Mouse (Mus musculus): ENCODE results near the gene Ctdnep1. TPM values are rescaled to one million over a fixed set of nuclear protein-coding genes. Genes with fewer than 3 reads are reported as not detected.

The Ctdnep1 gene
- polyA plus RNA-seq, 1 experiment from 2014 or later = 15.2 TPM

GRCm38 (mm10) chr11:69970775-69971174 is 10.2 kb upstream of the Ctdnep1 start:
- no peak overlapping the region for H3K27ac ChIP-seq
- no peak; the same call in 1 of the 2 replicates for ATAC-seq
- WGBS (ENCODE audit: insufficient replicate concordance) = 68% methylated on average over 3 of the region's 3 CpGs

GRCm38 (mm10) chr11:69974907-69975306 is 6.0 kb upstream of the Ctdnep1 start:
- no peak overlapping the region for H3K9ac ChIP-seq
- peaks cover 82% of the 10 kb centered on the region for H3K36me3 ChIP-seq
- no peak overlapping the region for H3K27ac ChIP-seq
- peaks cover 10% of the 10 kb centered on the region for H3K4me1 ChIP-seq
- no peaks in the 10 kb centered on the region for H3K9me3 ChIP-seq (replicated peaks)
- no peaks in the 10 kb centered on the region for H3K27me3 ChIP-seq (replicated peaks)
- no peak overlapping the region for H3K4me3 ChIP-seq
- no peak for ATAC-seq
- H3K4me2 ChIP-seq = no peak overlapping the region
- 86% methylated on average over 2 of the region's 2 CpGs for WGBS (ENCODE audit: insufficient replicate concordance)

More at GRCm38 (mm10) chr11:69970775-69971174, 10.2 kb upstream of the Ctdnep1 start:
- Histone ChIP-seq H3K9ac (no peak overlapping the region), H3K27me3 (replicated peaks) (peaks cover 31% of the 10 kb centered on the region), H3K4me2 (no peak overlapping the region), H3K36me3 (peaks cover 70% of the 10 kb centered on the region), H3K4me3 (no peak overlapping the region), H3K4me1 (peaks cover 17% of the 10 kb centered on the region), H3K9me3 (replicated peaks) (no peaks in the 10 kb centered on the region)

- ATAC-seq = no peak
- Histone ChIP-seq H3K9me3 (replicated peaks) (no peaks in the 10 kb centered on the region), H3K4me3 (no peak overlapping the region), H3K27me3 (replicated peaks) (no peaks in the 10 kb centered on the region), H3K36me3 (peaks cover 72% of the 10 kb centered on the region), H3K4me1 (peaks cover 10% of the 10 kb centered on the region), H3K9ac (no peak overlapping the region), H3K27ac (no peak overlapping the region), H3K4me2 (no peak overlapping the region)
- WGBS (ENCODE audit: insufficient replicate concordance) = 60% methylated on average over 4 of the region's 4 CpGs
These were observed 4.7 kb upstream of the Ctdnep1 start for GRCm38 (mm10) chr11:69976271-69976670.

GRCm38 (mm10) chr11:69979827-69980195 is 1.1 kb upstream of the Ctdnep1 start:
- 1% methylated on average over 16 of the region's 16 CpGs for WGBS (ENCODE audit: insufficient replicate concordance)
- no peaks in the 10 kb centered on the region for H3K9me3 ChIP-seq (replicated peaks)
- peaks cover 34% of the 10 kb centered on the region for H3K4me1 ChIP-seq
- H3K4me2 ChIP-seq = peak overlapping the region; percentile 91
- peaks cover 54% of the 10 kb centered on the region for H3K36me3 ChIP-seq
- ATAC-seq = no peak
- peak overlapping the region; percentile 99 for H3K9ac ChIP-seq
- no peaks in the 10 kb centered on the region for H3K27me3 ChIP-seq (replicated peaks)
- peak overlapping the region; percentile 98 for H3K27ac ChIP-seq
- peak overlapping the region; percentile 99 for H3K4me3 ChIP-seq

- Histone ChIP-seq H3K36me3 (peaks cover 54% of the 10 kb centered on the region), H3K9ac (peak overlapping the region; percentile 99), H3K4me1 (peaks cover 34% of the 10 kb centered on the region), H3K4me3 (peak overlapping the region; percentile 99), H3K4me2 (peak overlapping the region; percentile 91), H3K27ac (peak overlapping the region; percentile 98), H3K27me3 (replicated peaks) (no peaks in the 10 kb centered on the region), H3K9me3 (replicated peaks) (no peaks in the 10 kb centered on the region)
- ATAC-seq = peak; percentile 93
- WGBS (ENCODE audit: insufficient replicate concordance) = under 1% methylated on average over 54 of the region's 60 CpGs
These were observed 488 bp upstream of the Ctdnep1 start for GRCm38 (mm10) chr11:69980196-69981140.

GRCm38 (mm10) chr11:69982225-69982624 is 1.3 kb downstream of the Ctdnep1 start, which contains the start of gene Elp5:
Gene Elp5 (minus strand): TSS chr11:69982517.
- WGBS (ENCODE audit: insufficient replicate concordance) = 47% methylated on average over 8 of the region's 8 CpGs
- Histone ChIP-seq H3K27me3 (replicated peaks) (no peaks in the 10 kb centered on the region), H3K27ac (peak within 1 kb of the TSS; percentile 98), H3K9ac (peak within 1 kb of the TSS; percentile 99), H3K4me2 (peak within 1 kb of the TSS; percentile 91), H3K4me3 (peak within 1 kb of the TSS; percentile 99), H3K9me3 (replicated peaks) (no peaks in the 10 kb centered on the region), H3K36me3 (peaks cover 53% of the 10 kb centered on the region), H3K4me1 (peaks cover 34% of the 10 kb centered on the region)
- ATAC-seq = no peak

- Histone ChIP-seq H3K4me1 (peaks cover 34% of the 10 kb centered on the region), H3K27ac (peak overlapping the region; percentile 98), H3K27me3 (replicated peaks) (no peaks in the 10 kb centered on the region), H3K9me3 (replicated peaks) (no peaks in the 10 kb centered on the region), H3K36me3 (peaks cover 53% of the 10 kb centered on the region), H3K9ac (peak overlapping the region; percentile 99), H3K4me2 (peak overlapping the region; percentile 91), H3K4me3 (peak overlapping the region; percentile 99)
- no peak for ATAC-seq
- WGBS (ENCODE audit: insufficient replicate concordance) = 40% methylated on average over 5 of the region's 5 CpGs
These were observed 1.9 kb downstream of the Ctdnep1 start for GRCm38 (mm10) chr11:69982877-69983276.

- peak overlapping the region; percentile 99; the same call in 1 of the 2 replicates for H3K9ac ChIP-seq
- no peaks in the 10 kb centered on the region for H3K27me3 ChIP-seq (replicated peaks)
- no peak for ATAC-seq
- H3K27ac ChIP-seq = peak overlapping the region; percentile 98
- no peak overlapping the region; the same call in 1 of the 2 replicates for H3K4me3 ChIP-seq
- H3K9me3 ChIP-seq (replicated peaks) = no peaks in the 10 kb centered on the region
- H3K4me1 ChIP-seq = peaks cover 34% of the 10 kb centered on the region
- H3K36me3 ChIP-seq = peaks cover 54% of the 10 kb centered on the region
- WGBS (ENCODE audit: insufficient replicate concordance) = 81% methylated on average over 4 of the region's 4 CpGs
- peak overlapping the region; percentile 91 for H3K4me2 ChIP-seq
These were observed 2.4 kb downstream of the Ctdnep1 start for GRCm38 (mm10) chr11:69983377-69983776.

- H3K27me3 ChIP-seq (replicated peaks) = no peaks in the 10 kb centered on the region
- no peak overlapping the region for H3K27ac ChIP-seq
- peaks cover 27% of the 10 kb centered on the region for H3K4me1 ChIP-seq
- no peak for ATAC-seq
- H3K9me3 ChIP-seq (replicated peaks) = no peaks in the 10 kb centered on the region
- peaks cover 60% of the 10 kb centered on the region for H3K36me3 ChIP-seq
- no peak overlapping the region for H3K9ac ChIP-seq
- H3K4me3 ChIP-seq = no peak overlapping the region
- 83% methylated on average over 8 of the region's 8 CpGs for WGBS (ENCODE audit: insufficient replicate concordance)
- H3K4me2 ChIP-seq = no peak overlapping the region
These were observed 3.5 kb downstream of the Ctdnep1 start for GRCm38 (mm10) chr11:69984431-69984830.

- Histone ChIP-seq H3K9me3 (replicated peaks) (no peaks in the 10 kb centered on the region), H3K36me3 (peaks cover 80% of the 10 kb centered on the region), H3K9ac (no peak overlapping the region), H3K4me1 (peaks cover 29% of the 10 kb centered on the region), H3K27me3 (replicated peaks) (no peaks in the 10 kb centered on the region), H3K4me2 (peak overlapping the region; percentile 82; the same call in 1 of the 2 replicates), H3K4me3 (peak overlapping the region; percentile 86; the same call in 1 of the 2 replicates), H3K27ac (peak overlapping the region; percentile 97)
- 81% methylated on average over 8 of the region's 8 CpGs for WGBS (ENCODE audit: insufficient replicate concordance)
- no peak for ATAC-seq
These were observed 9.0 kb downstream of the Ctdnep1 start for GRCm38 (mm10) chr11:69989949-69990348.

- Histone ChIP-seq H3K4me3 (peak within 1 kb of the TSS; percentile 86), H3K4me2 (peak within 1 kb of the TSS; percentile 82), H3K9ac (peak within 1 kb of the TSS; percentile 87), H3K27me3 (replicated peaks) (no peaks in the 10 kb centered on the region), H3K36me3 (peaks cover 70% of the 10 kb centered on the region), H3K27ac (peak within 1 kb of the TSS; percentile 97), H3K9me3 (replicated peaks) (no peaks in the 10 kb centered on the region), H3K4me1 (peaks cover 31% of the 10 kb centered on the region)
- under 1% methylated on average over 40 of the region's 40 CpGs for WGBS (ENCODE audit: insufficient replicate concordance)
- ATAC-seq = peak; percentile 71
These were observed 10.1 kb downstream of the Ctdnep1 start, which contains the start of gene Gabarap for GRCm38 (mm10) chr11:69990850-69991691. Gene Gabarap (plus strand): TSS chr11:69991143.

Measured in liver, embryonic 12.5 days (tissue).